Mouse (Mus musculus): Measurements from ENCODE around the gene Ranbp1.

DNA sequence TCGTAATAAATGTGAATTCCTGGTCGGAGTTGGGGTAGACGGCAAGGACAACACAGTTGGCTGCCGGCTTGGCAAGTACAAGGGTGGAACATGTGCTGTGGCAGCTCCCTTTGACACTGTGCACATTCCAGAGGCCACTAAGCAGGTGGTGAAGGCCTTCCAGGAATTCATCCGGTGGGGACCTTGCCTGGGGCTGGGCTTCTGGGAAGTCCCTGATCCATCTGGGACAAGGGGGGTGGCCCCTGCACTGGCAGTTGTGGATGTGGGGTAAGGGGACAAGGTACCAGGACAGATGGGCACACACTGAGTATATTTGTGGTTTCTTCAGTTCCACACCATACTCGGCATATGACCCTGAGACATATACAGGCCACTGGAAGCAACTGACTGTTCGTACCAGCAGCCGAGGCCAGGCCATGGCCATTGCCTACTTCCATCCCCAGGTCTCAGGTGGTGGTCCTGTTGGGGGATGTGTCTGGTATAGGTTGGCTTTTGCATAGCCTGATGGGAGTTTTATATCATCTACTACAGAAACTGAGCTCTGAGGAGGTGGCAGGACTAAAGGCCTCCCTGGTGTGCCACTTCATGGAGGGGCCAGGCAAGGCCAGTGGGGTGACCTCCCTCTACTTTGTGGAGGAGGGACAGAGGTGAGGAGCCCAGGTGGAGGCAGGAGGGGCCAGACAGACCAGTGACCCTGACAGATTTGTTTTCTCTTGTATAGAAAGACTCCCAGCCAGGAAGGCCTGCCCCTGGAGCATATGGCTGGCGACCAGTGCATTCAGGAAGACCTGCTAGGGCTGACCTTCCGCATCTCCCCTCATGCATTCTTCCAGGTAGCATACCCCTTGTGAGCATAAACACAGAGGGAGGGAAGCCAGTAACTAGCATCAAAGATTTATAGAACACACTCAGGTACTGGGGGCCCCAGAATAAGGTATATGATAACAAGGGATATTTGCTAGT is 2.6 kb upstream of the Ranbp1 start:
- TF ChIP-seq CTCF (IDR thresholded peaks at IDR 0.05; ENCODE audit: borderline replicate concordance, insufficient read depth, low read length): no peak
- TF ChIP-seq POLR2A (IDR thresholded peaks at IDR 0.05; ENCODE audit: low read depth, low read length): no peak

Data from embryonic fibroblast, embryonic 13.5 days (primary cell).